Mouse (Mus musculus) kidney, embryonic 15.5 days (tissue): ENCODE results near the gene Ikzf5. TPM values are rescaled to one million over a fixed set of nuclear protein-coding genes. Genes with fewer than 3 reads are reported as not detected.
A peak's percentile ranks its signal among the peaks of the same experiment; 100 is the strongest.
"Not testable (repeated sequence)": the region's sequence is repeated elsewhere in the genome, so short reads cannot be mapped to it uniquely, and the experiment has no call there.

Source experiments
- ATAC-seq: fragments of 200-750 bp; cut with Nextera tagmentation; replicated peaks from 2 replicates; pipeline ENCODE4 v1.8.0; 2017; ENCODE audit warnings: moderate TSS enrichment; ENCODE audit not compliant: low FRiP score
- H3K27ac ChIP-seq: fragments of 300-500 bp; sonication (generic); 2 replicates; pipeline ENCODE4 v1.5.1; 2015; ENCODE audit warnings: mild to moderate bottlenecking, inconsistent platforms
- H3K27me3 ChIP-seq: fragments of 300-500 bp; sonication (generic); 2 replicates; pipeline ENCODE4 v1.6.1; 2015; ENCODE audit warnings: inconsistent platforms
- H3K36me3 ChIP-seq: fragments of 300-500 bp; sonication (generic); 2 replicates; pipeline ENCODE4 v1.6.1; 2015; ENCODE audit warnings: inconsistent platforms
- H3K4me1 ChIP-seq: fragments of 300-500 bp; sonication (generic); 2 replicates; pipeline ENCODE4 v1.6.1; 2015; ENCODE audit warnings: inconsistent platforms
- H3K4me2 ChIP-seq: fragments of 300-500 bp; sonication (generic); 2 replicates; pipeline ENCODE4 v1.6.1; 2015; ENCODE audit warnings: moderate library complexity, mild to moderate bottlenecking, inconsistent platforms
- H3K4me3 ChIP-seq: fragments of 300-500 bp; sonication (generic); replicated peaks from 2 replicates; pipeline ENCODE4 v1.5.1; 2015; ENCODE audit warnings: mild to moderate bottlenecking, inconsistent platforms
- H3K9ac ChIP-seq: fragments of 300-500 bp; sonication (generic); 2 replicates; pipeline ENCODE4 v1.6.1; 2015; ENCODE audit warnings: mild to moderate bottlenecking, inconsistent platforms
- H3K9me3 ChIP-seq: fragments of 300-500 bp; sonication (generic); replicated peaks from 2 replicates; pipeline ENCODE4 v1.6.1; 2016; ENCODE audit warnings: inconsistent platforms
- WGBS: fragments of 180-500 bp; shearing (Covaris S2); methylation state at CpG from one replicate; pipeline ENCODE4 v1.1.7; 2015; ENCODE audit warnings: mixed read lengths; 5-methylcytosine and 5-hydroxymethylcytosine counted together
- polyA plus RNA-seq: library from polyadenylated mRNA; unstranded; fragments of >200 nt; fragmentation: Nextera tagmentation; extraction: Ambion mirVana; gene quantifications from 2 replicates; pipeline ENCODE4 v1.2.1, GENCODE M21; 2015

Gene Ikzf5
- polyA plus RNA-seq, 1 experiment from 2014 or later: 14.9 TPM

- H3K27ac ChIP-seq: peak overlapping the region; percentile 60; the same call in 1 of the 2 replicates
- no peak; the same call in 1 of the 2 replicates for ATAC-seq
Observed at GRCm38 (mm10) chr7:131409321-131409987, 867 bp downstream of the Ikzf5 start.

GRCm38 (mm10) chr7:131391761-131392160, 18.6 kb downstream of the Ikzf5 start:
- H3K27me3 ChIP-seq, H3K4me1 ChIP-seq, H3K4me3 ChIP-seq, H3K27ac ChIP-seq, H3K4me2 ChIP-seq, ATAC-seq, H3K9ac ChIP-seq, H3K9me3 ChIP-seq: not testable (repeated sequence)
- H3K36me3 ChIP-seq: peaks cover 52% of the 10 kb centered on the region
- WGBS: 80% methylated on average over 6 of the region's 7 CpGs

More at GRCm38 (mm10) chr7:131409321-131409987, 867 bp downstream of the Ikzf5 start:
- WGBS: 4% methylated on average over 16 of the region's 16 CpGs
- Histone ChIP-seq H3K4me2 (peak overlapping the region; percentile 74), H3K27me3 (no peaks in the 10 kb centered on the region), H3K4me1 (peaks cover 28% of the 10 kb centered on the region), H3K36me3 (no peaks in the 10 kb centered on the region; the same call in 1 of the 2 replicates), H3K4me3 (peak overlapping the region; percentile 89), H3K9ac (peak overlapping the region; percentile 91), H3K9me3 (no peaks in the 10 kb centered on the region)

GRCm38 (mm10) chr7:131371880-131372651, 38.3 kb downstream of the Ikzf5 start:
- Histone ChIP-seq H3K27me3 (0 out of 2 replicates have a peak, but pooled peaks cover 3% of the 10 kb centered on the region), H3K4me3 (peak overlapping the region; percentile 80), H3K9ac (peak overlapping the region; percentile 93), H3K4me1 (peaks cover 7% of the 10 kb centered on the region; the same call in 1 of the 2 replicates), H3K36me3 (peaks cover 15% of the 10 kb centered on the region), H3K4me2 (peak overlapping the region; percentile 83), H3K9me3 (no peaks in the 10 kb centered on the region), H3K27ac (no peak overlapping the region; the same call in 1 of the 2 replicates)
- WGBS: 66% methylated on average over 9 of the region's 9 CpGs
- no peak for ATAC-seq

- WGBS: 7% methylated on average over 9 of the region's 9 CpGs
- no peaks in the 10 kb centered on the region for H3K9me3 ChIP-seq
- peak; percentile 35 for ATAC-seq
- peaks cover 7% of the 10 kb centered on the region; the same call in 1 of the 2 replicates for H3K4me1 ChIP-seq
- peak overlapping the region; percentile 80 for H3K4me3 ChIP-seq
- peak overlapping the region; percentile 99 for H3K27ac ChIP-seq
- H3K36me3 ChIP-seq: peaks cover 15% of the 10 kb centered on the region
- peak overlapping the region; percentile 93 for H3K9ac ChIP-seq
- H3K27me3 ChIP-seq: 0 out of 2 replicates have a peak, but pooled peaks cover 4% of the 10 kb centered on the region
- H3K4me2 ChIP-seq: peak overlapping the region; percentile 83
Observed at GRCm38 (mm10) chr7:131371470-131371860, 38.9 kb downstream of the Ikzf5 start.

- 0 out of 2 replicates have a peak, but pooled peaks cover 6% of the 10 kb centered on the region for H3K27me3 ChIP-seq
- WGBS: 6% methylated on average over 46 of the region's 47 CpGs
- H3K36me3 ChIP-seq: peaks cover 15% of the 10 kb centered on the region
- no peaks in the 10 kb centered on the region for H3K9me3 ChIP-seq
- peak within 1 kb of the TSS; percentile 93 for H3K9ac ChIP-seq
- H3K27ac ChIP-seq: peak within 1 kb of the TSS; percentile 99
- H3K4me2 ChIP-seq: peak within 1 kb of the TSS; percentile 83
- peaks cover 7% of the 10 kb centered on the region; the same call in 1 of the 2 replicates for H3K4me1 ChIP-seq
- peak; percentile 98 for ATAC-seq
- H3K4me3 ChIP-seq: peak within 1 kb of the TSS; percentile 80
Observed at GRCm38 (mm10) chr7:131370648-131371469, 39.5 kb downstream of the Ikzf5 start, which contains the start of gene Pstk. TSS of gene Pstk (plus strand) at chr7:131371141.

- no peak overlapping the region for H3K4me2 ChIP-seq
- no peak overlapping the region for H3K4me3 ChIP-seq
- no peak overlapping the region for H3K27ac ChIP-seq
- H3K4me1 ChIP-seq: peaks cover 22% of the 10 kb centered on the region
- H3K9me3 ChIP-seq: no peaks in the 10 kb centered on the region
- H3K36me3 ChIP-seq: peaks cover 10% of the 10 kb centered on the region; the same call in 1 of the 2 replicates
- H3K27me3 ChIP-seq: 0 out of 2 replicates have a peak, but pooled peaks cover 6% of the 10 kb centered on the region
- ATAC-seq: no peak
- H3K9ac ChIP-seq: no peak overlapping the region
- 72% methylated on average over 8 of the region's 8 CpGs for WGBS
Observed at GRCm38 (mm10) chr7:131364131-131364530, 46.2 kb downstream of the Ikzf5 start.

- peak within 1 kb of the TSS; percentile 83 for H3K4me3 ChIP-seq
- ATAC-seq: peak; percentile 97
- under 1% methylated on average over 55 of the region's 55 CpGs for WGBS
- H3K4me2 ChIP-seq: peak within 1 kb of the TSS; percentile 79
- H3K36me3 ChIP-seq: peaks cover 24% of the 10 kb centered on the region; the same call in 1 of the 2 replicates
- H3K9ac ChIP-seq: peak within 1 kb of the TSS; percentile 86
- 0 out of 2 replicates have a peak, but pooled peaks cover 6% of the 10 kb centered on the region for H3K27me3 ChIP-seq
- no peaks in the 10 kb centered on the region for H3K9me3 ChIP-seq
- peak within 1 kb of the TSS; percentile 96 for H3K27ac ChIP-seq
- H3K4me1 ChIP-seq: peaks cover 22% of the 10 kb centered on the region
Observed at GRCm38 (mm10) chr7:131362615-131363300, 47.6 kb downstream of the Ikzf5 start, which contains the start of gene 2310057M21Rik. TSS of gene 2310057M21Rik (minus strand) at chr7:131362759.

- Histone ChIP-seq H3K4me2 (peak overlapping the region; percentile 79), H3K27ac (peak overlapping the region; percentile 96), H3K36me3 (peaks cover 29% of the 10 kb centered on the region), H3K4me3 (peak overlapping the region; percentile 83), H3K27me3 (0 out of 2 replicates have a peak, but pooled peaks cover 3% of the 10 kb centered on the region), H3K9ac (peak overlapping the region; percentile 86), H3K4me1 (peaks cover 22% of the 10 kb centered on the region), H3K9me3 (no peaks in the 10 kb centered on the region)
- WGBS: 1% methylated on average over 35 of the region's 35 CpGs
- ATAC-seq: peak; percentile 86
Observed at GRCm38 (mm10) chr7:131362269-131362614, 48.1 kb downstream of the Ikzf5 start.

- ATAC-seq: no peak
- Histone ChIP-seq H3K27ac (no peak overlapping the region), H3K27me3 (no peaks in the 10 kb centered on the region), H3K4me1 (peaks cover 3% of the 10 kb centered on the region; the same call in 1 of the 2 replicates), H3K4me3 (no peak overlapping the region), H3K36me3 (peaks cover 73% of the 10 kb centered on the region), H3K4me2 (no peak overlapping the region), H3K9ac (no peak overlapping the region), H3K9me3 (no peaks in the 10 kb centered on the region)
- WGBS: 92% methylated on average over 13 of the region's 13 CpGs
Observed at GRCm38 (mm10) chr7:131356105-131356504, 54.2 kb downstream of the Ikzf5 start.

- Histone ChIP-seq H3K36me3 (peaks cover 76% of the 10 kb centered on the region), H3K4me2 (no peak overlapping the region), H3K9me3 (no peaks in the 10 kb centered on the region), H3K27me3 (no peaks in the 10 kb centered on the region), H3K9ac (no peak overlapping the region), H3K4me1 (no peaks in the 10 kb centered on the region), H3K4me3 (no peak overlapping the region), H3K27ac (no peak overlapping the region)
- 87% methylated on average over 7 of the region's 7 CpGs for WGBS
- ATAC-seq: no peak
Observed at GRCm38 (mm10) chr7:131345856-131346541, 64.3 kb downstream of the Ikzf5 start.
